Mouse (Mus musculus): Measurements from ENCODE around the gene Dnah14.

The Dnah14 gene

GRCm38 (mm10) chr1:181852466-181852865 lies 276.1 kb downstream of the Dnah14 start:
- DNase-seq (ENCODE audit: low read depth, low spot score) = no peak

- DNase-seq (ENCODE audit: low read depth, low spot score) = peak; percentile 85
Observed at GRCm38 (mm10) chr1:181853081-181853736, 276.9 kb downstream of the Dnah14 start.

- no peak for DNase-seq (ENCODE audit: low read depth, low spot score)
Observed at GRCm38 (mm10) chr1:181854829-181855228, 278.5 kb downstream of the Dnah14 start.

- no peak for DNase-seq (ENCODE audit: low read depth, low spot score)
Observed at GRCm38 (mm10) chr1:181856329-181856728, 280.0 kb downstream of the Dnah14 start.

- peak; percentile 100 for DNase-seq (ENCODE audit: low read depth, low spot score)
Observed at GRCm38 (mm10) chr1:181860659-181861058, 284.3 kb downstream of the Dnah14 start.

- DNase-seq (ENCODE audit: low read depth, low spot score) = peak; percentile 51
Observed at GRCm38 (mm10) chr1:181861181-181861902, 285.0 kb downstream of the Dnah14 start.

GRCm38 (mm10) chr1:181862676-181863374 lies 286.5 kb downstream of the Dnah14 start:
- DNase-seq (ENCODE audit: low read depth, low spot score) = no peak

- DNase-seq (ENCODE audit: low read depth, low spot score) = no peak
Observed at GRCm38 (mm10) chr1:181863431-181863830, 287.1 kb downstream of the Dnah14 start.

All from R1 (cell line).